Mouse (Mus musculus): Measurements from ENCODE around the gene Msx3.

- TF ChIP-seq GATA1 (IDR thresholded peaks at IDR 0.05; ENCODE audit: low read length) (no peak), TAL1 (IDR thresholded peaks at IDR 0.05; ENCODE audit: low read length) (no peak)
Measured at GRCm38 (mm10) chr7:140042728-140043127, 6.2 kb downstream of the Msx3 start.

All from erythroblast, embryonic 14.5 days (primary cell).